Mouse (Mus musculus): ENCODE results near the gene Slc5a3.
"Not testable (repeated sequence)": the region's sequence is repeated elsewhere in the genome, so short reads cannot be mapped to it uniquely, and the experiment has no call there.

Gene Slc5a3

GRCm38 (mm10) chr16:92062832-92063231 lies 4.7 kb downstream of the Slc5a3 start:
- no peak for DNase-seq (ENCODE audit: low read depth, low spot score)

- DNase-seq (ENCODE audit: low read depth, low spot score): no peak
Observed at GRCm38 (mm10) chr16:92064801-92065200, 6.7 kb downstream of the Slc5a3 start.

GRCm38 (mm10) chr16:92070338-92070737 lies 12.2 kb downstream of the Slc5a3 start:
- DNase-seq (ENCODE audit: low read depth, low spot score): no peak

- DNase-seq (ENCODE audit: low read depth, low spot score): no peak
Observed at GRCm38 (mm10) chr16:92076797-92077196, 18.7 kb downstream of the Slc5a3 start.

GRCm38 (mm10) chr16:92083771-92084453 lies 25.8 kb downstream of the Slc5a3 start:
- no peak for DNase-seq (ENCODE audit: low read depth, low spot score)

- no peak for DNase-seq (ENCODE audit: low read depth, low spot score)
Observed at GRCm38 (mm10) chr16:92089225-92089624, 31.1 kb downstream of the Slc5a3 start.

- no peak for DNase-seq (ENCODE audit: low read depth, low spot score)
Observed at GRCm38 (mm10) chr16:92091876-92092275, 33.8 kb downstream of the Slc5a3 start.

GRCm38 (mm10) chr16:92098351-92099051 lies 40.4 kb downstream of the Slc5a3 start:
- no peak for DNase-seq (ENCODE audit: low read depth, low spot score)

GRCm38 (mm10) chr16:92099598-92099997 lies 41.5 kb downstream of the Slc5a3 start:
- no peak for DNase-seq (ENCODE audit: low read depth, low spot score)

GRCm38 (mm10) chr16:92100111-92100510 lies 42.0 kb downstream of the Slc5a3 start:
- no peak for DNase-seq (ENCODE audit: low read depth, low spot score)

- no peak for DNase-seq (ENCODE audit: low read depth, low spot score)
Observed at GRCm38 (mm10) chr16:92102115-92102514, 44.0 kb downstream of the Slc5a3 start.

GRCm38 (mm10) chr16:92102931-92103330 lies 44.8 kb downstream of the Slc5a3 start:
- DNase-seq (ENCODE audit: low read depth, low spot score): not testable (repeated sequence)

GRCm38 (mm10) chr16:92103572-92104331 lies 45.6 kb downstream of the Slc5a3 start:
- DNase-seq (ENCODE audit: low read depth, low spot score): no peak

- DNase-seq (ENCODE audit: low read depth, low spot score): no peak
Observed at GRCm38 (mm10) chr16:92104332-92104590, 46.1 kb downstream of the Slc5a3 start.

- no peak for DNase-seq (ENCODE audit: low read depth, low spot score)
Observed at GRCm38 (mm10) chr16:92104951-92105350, 46.8 kb downstream of the Slc5a3 start.

GRCm38 (mm10) chr16:92105631-92106030 lies 47.5 kb downstream of the Slc5a3 start:
- no peak for DNase-seq (ENCODE audit: low read depth, low spot score)

GRCm38 (mm10) chr16:92107346-92107745 lies 49.2 kb downstream of the Slc5a3 start:
- DNase-seq (ENCODE audit: low read depth, low spot score): no peak

GRCm38 (mm10) chr16:92114706-92115241 lies 56.7 kb downstream of the Slc5a3 start:
- DNase-seq (ENCODE audit: low read depth, low spot score): no peak

GRCm38 (mm10) chr16:92115611-92116421 lies 57.7 kb downstream of the Slc5a3 start:
- DNase-seq (ENCODE audit: low read depth, low spot score): no peak

GRCm38 (mm10) chr16:92117337-92118209 lies 59.5 kb downstream of the Slc5a3 start:
- DNase-seq (ENCODE audit: low read depth, low spot score): peak; percentile 16

Measured in retina, postnatal 7 days (tissue).